Mouse (Mus musculus) right cerebral cortex, postnatal 25 days (tissue): ENCODE measurements at regions not wholly inside any gene's neighbourhood (a gene's known extent, or its start where the extent isn't known, plus 50 kb on each side); places are given as distances from the start of the nearest gene placed in this dataset.

Source experiments
- DNase-seq: peaks from one replicate; pipeline ENCODE4 v3.0.0; 2022

GRCm38 (mm10) chr5:83533901-83534300 lies 178.9 kb upstream of the Tecrl start:
- DNase-seq: no peak

- DNase-seq: no peak
These were observed 163.7 kb upstream of the Tecrl start for GRCm38 (mm10) chr5:83518661-83519060.

- DNase-seq: no peak
These were observed 129.1 kb upstream of the Tecrl start for GRCm38 (mm10) chr5:83484135-83484534.

GRCm38 (mm10) chr5:83440259-83440658 lies 85.3 kb upstream of the Tecrl start:
- DNase-seq: peak; percentile 15

- DNase-seq: no peak
These were observed 81.5 kb upstream of the Tecrl start for GRCm38 (mm10) chr5:83436510-83436909.

GRCm38 (mm10) chr5:83421708-83422107 lies 66.7 kb upstream of the Tecrl start:
- no peak for DNase-seq

GRCm38 (mm10) chr5:83410221-83410620 lies 55.2 kb upstream of the Tecrl start:
- no peak for DNase-seq

- DNase-seq: no peak
These were observed 50.4 kb upstream of the Tecrl start for GRCm38 (mm10) chr5:83405266-83405954.
